Mouse (Mus musculus) Muller cell, postnatal 12 days (primary cell): ENCODE data around the gene Mapk8ip2.
"Not testable (repeated sequence)": the region's sequence is repeated elsewhere in the genome, so short reads cannot be mapped to it uniquely, and the experiment has no call there.

Experiments used
- DNase-seq: peaks from one replicate; pipeline ENCODE4 v3.0.0-alpha.2; 2015; ENCODE audit errors: inconsistent ontology term

Mapk8ip2 gene

GRCm38 (mm10) chr15:89453865-89454478 lies at the start of gene Mapk8ip2:
Gene Mapk8ip2 (plus strand): TSS chr15:89453913.
- no peak for DNase-seq

GRCm38 (mm10) chr15:89404831-89405623 lies 48.7 kb upstream of the Mapk8ip2 start:
- DNase-seq: no peak

- no peak for DNase-seq
Observed at GRCm38 (mm10) chr15:89406691-89407090, 47.0 kb upstream of the Mapk8ip2 start.

- DNase-seq: no peak
Observed at GRCm38 (mm10) chr15:89410118-89410517, 43.6 kb upstream of the Mapk8ip2 start, which contains the start of gene Syce3. Gene Syce3 (minus strand): TSS chr15:89410503.

- peak; percentile 7 for DNase-seq
Observed at GRCm38 (mm10) chr15:89415282-89415681, 38.4 kb upstream of the Mapk8ip2 start.

- no peak for DNase-seq
Observed at GRCm38 (mm10) chr15:89421938-89422337, 31.8 kb upstream of the Mapk8ip2 start.

GRCm38 (mm10) chr15:89424621-89425020 lies 29.1 kb upstream of the Mapk8ip2 start:
- DNase-seq: no peak

GRCm38 (mm10) chr15:89425711-89426121 lies 28.0 kb upstream of the Mapk8ip2 start, which contains the start of gene Cpt1b:
Gene Cpt1b (minus strand): TSS chr15:89425863.
- DNase-seq: no peak

GRCm38 (mm10) chr15:89426716-89427115 lies 27.0 kb upstream of the Mapk8ip2 start:
- no peak for DNase-seq

- no peak for DNase-seq
Observed at GRCm38 (mm10) chr15:89428136-89428790, 25.4 kb upstream of the Mapk8ip2 start.

- no peak for DNase-seq
Observed at GRCm38 (mm10) chr15:89428821-89429351, 24.8 kb upstream of the Mapk8ip2 start.

GRCm38 (mm10) chr15:89429352-89430221 lies 24.1 kb upstream of the Mapk8ip2 start, which contains the start of the genes C730034F03Rik, Gm44502 and Chkb:
Gene C730034F03Rik (plus strand): TSS chr15:89429589.
Gene Gm44502 (minus strand): TSS chr15:89429696.
Gene Chkb (minus strand): TSS chr15:89429908.
- peak; percentile 96 for DNase-seq

- DNase-seq: no peak
Observed at GRCm38 (mm10) chr15:89430341-89430740, 23.4 kb upstream of the Mapk8ip2 start.

- DNase-seq: not testable (repeated sequence)
Observed at GRCm38 (mm10) chr15:89430771-89431170, 22.9 kb upstream of the Mapk8ip2 start.

GRCm38 (mm10) chr15:89431271-89431670 lies 22.4 kb upstream of the Mapk8ip2 start:
- no peak for DNase-seq

- DNase-seq: no peak
Observed at GRCm38 (mm10) chr15:89431806-89432205, 21.9 kb upstream of the Mapk8ip2 start.

GRCm38 (mm10) chr15:89432946-89433345 lies 20.8 kb upstream of the Mapk8ip2 start:
- no peak for DNase-seq

- DNase-seq: no peak
Observed at GRCm38 (mm10) chr15:89434136-89434535, 19.6 kb upstream of the Mapk8ip2 start.

GRCm38 (mm10) chr15:89435878-89436277 lies 17.8 kb upstream of the Mapk8ip2 start:
- DNase-seq: peak; percentile 11

- no peak for DNase-seq
Observed at GRCm38 (mm10) chr15:89442486-89443070, 11.1 kb upstream of the Mapk8ip2 start.
